Mouse (Mus musculus): ENCODE data around the gene Clps.

Gene Clps

GRCm38 (mm10) chr17:28519827-28520226 is 40.7 kb downstream of the Clps start:
- in situ Hi-C loops (cut with MboI, MseI) = loop anchor here (5.0 kb wide), 1 partner anchor 43 kb away; no protein-coding TSS in a partner anchor

GRCm38 (mm10) chr17:28518615-28519071 is 41.9 kb downstream of the Clps start:
- in situ Hi-C loops (cut with MboI, MseI) = no loop called here

DNA sequence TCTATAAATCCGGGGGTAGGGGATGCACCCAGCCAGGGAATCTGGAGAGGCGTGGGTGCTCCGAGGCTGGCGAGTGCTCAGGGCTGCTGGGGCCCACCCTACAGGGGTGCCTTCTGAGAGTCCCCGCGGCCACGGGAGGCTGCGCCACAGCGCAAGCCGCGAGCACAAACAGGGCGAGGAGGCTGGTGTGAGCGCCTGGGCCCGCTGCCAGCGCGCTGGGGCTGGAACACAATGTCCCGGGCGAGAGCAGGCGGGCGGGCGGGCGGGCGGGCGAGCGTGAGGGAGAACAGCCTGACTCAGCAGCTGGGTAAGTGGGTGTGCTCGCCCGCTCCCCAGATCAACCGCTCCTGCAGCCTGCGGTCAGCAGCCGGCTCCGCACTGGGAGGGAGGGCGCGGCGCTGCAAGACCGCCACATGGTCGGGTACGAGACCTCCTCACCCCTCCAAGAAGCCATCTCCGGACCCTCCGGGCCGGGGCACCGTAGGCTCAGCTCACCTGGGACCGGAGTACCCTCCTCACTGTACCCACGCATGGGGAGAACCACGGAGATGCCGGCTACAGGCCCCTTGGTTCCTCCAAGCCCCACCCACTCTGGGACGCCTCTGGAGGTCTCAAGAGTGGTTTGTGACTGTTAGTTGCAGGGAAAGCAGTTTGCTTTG is 42.5 kb downstream of the Clps start:
- in situ Hi-C loops (cut with MboI, MseI) = no loop called here

DNA sequence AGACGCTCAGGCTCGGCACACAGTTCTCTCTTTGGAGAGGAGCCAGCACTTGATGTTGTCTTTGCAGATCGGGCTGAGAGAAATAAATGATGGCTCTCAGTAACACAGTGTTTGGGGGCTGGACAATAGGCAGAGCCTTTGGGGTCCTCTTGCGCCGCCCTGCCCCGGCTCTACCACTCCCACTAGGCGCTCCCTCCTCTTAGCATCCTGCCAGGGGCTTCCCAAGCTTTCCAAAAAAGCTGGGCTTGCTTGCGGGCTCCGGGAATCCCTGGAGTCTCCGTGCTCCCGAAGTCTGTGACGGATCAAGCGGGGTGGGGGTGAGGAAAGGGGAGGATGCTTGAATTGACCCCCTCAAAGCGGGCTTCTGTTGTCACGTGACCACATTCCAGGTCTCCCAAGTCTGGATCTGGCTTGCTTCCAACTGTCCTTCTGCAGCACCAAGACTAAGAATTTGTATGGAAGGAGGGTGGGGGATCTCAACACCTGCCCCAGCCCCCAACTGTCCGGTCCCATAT is 43.1 kb downstream of the Clps start, which contains the start of gene Fkbp5:
Fkbp5 (minus strand) TSS at position 87 of the 515 bp plus-strand sequence.
- in situ Hi-C loops (cut with MboI, MseI) = no loop called here

GRCm38 (mm10) chr17:28516881-28517280 is 43.7 kb downstream of the Clps start:
- in situ Hi-C loops (cut with MboI, MseI) = no loop called here

- in situ Hi-C loops (cut with MboI, MseI) = no loop called here
Observed at GRCm38 (mm10) chr17:28515431-28516341, 44.9 kb downstream of the Clps start.

DNA sequence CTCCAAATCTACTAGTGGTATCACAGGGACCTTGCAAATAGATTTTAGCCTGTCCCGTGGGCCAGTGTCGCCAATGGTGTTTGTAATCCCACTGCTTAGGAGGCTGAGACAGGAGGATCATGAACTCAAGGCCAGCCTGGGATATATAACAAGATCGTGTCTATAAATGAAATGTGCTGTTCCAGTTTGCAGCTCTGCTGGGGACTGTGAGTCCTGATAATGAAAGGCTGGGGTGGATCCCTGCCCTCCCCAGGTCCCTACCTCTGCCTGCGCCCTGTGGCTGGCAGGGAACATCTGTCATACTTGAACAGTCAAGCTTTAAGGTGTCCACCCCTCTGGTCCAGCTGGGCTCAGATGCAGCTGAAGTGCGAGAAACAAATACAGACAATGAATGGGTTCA is 46.0 kb downstream of the Clps start:
- in situ Hi-C loops (cut with MboI, MseI) = no loop called here

DNA sequence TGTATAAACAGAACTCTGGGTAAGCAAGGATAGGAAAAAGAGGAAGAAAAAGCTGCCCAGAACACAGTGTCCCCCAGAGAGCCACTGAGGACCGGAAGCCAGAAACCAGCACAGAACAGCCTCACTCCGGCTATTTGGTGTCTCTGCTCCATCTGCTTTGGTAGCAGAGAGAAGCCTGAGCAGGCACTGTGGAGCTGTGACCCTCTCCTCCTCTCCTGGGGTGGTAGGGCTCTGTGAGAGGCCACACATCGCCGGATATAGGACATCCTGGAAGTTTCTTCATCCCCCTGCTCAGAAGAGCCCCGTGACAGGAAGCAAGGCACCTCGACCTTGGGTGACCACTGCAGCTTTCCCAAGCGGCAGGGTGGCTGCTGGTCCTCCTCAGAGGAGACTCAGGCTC is 46.7 kb downstream of the Clps start:
- in situ Hi-C loops (cut with MboI, MseI) = no loop called here

DNA sequence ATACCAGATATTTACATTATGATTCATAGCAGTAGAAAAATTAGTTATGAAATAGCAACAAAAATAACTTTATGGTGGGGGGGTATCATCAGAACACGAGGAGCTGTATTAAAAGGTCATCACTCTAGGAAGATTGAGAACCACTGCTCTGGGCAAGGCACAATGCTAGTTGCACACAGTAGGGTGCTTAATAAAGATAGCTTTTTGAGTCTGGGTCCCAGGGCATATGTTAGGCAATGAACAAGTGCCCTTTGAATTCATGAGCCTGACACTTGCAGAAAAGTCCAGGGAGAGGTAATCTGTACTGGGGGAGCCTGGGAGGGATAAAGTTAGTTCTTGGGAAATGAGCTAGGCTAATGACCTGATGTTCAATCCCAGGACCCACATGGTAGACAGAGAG is 47.2 kb downstream of the Clps start:
- in situ Hi-C loops (cut with MboI, MseI) = no loop called here

- in situ Hi-C loops (cut with MboI, MseI) = no loop called here
Observed at GRCm38 (mm10) chr17:28512696-28513095, 47.9 kb downstream of the Clps start.

- in situ Hi-C loops (cut with MboI, MseI) = no loop called here
Observed at GRCm38 (mm10) chr17:28511616-28512541, 48.7 kb downstream of the Clps start.

- in situ Hi-C loops (cut with MboI, MseI) = no loop called here
Observed at GRCm38 (mm10) chr17:28510445-28511342, 49.9 kb downstream of the Clps start.
